Mouse (Mus musculus) embryo, embryonic 10.5 days (tissue): ENCODE data around the gene Pip5kl1.

Source experiments
- DNase-seq: peaks from one replicate; pipeline ENCODE4 v3.0.0-alpha.2; 2015; ENCODE audit warnings: low spot score

The Pip5kl1 gene

GRCm38 (mm10) chr2:32547964-32548739 lies 26.4 kb upstream of the Pip5kl1 start:
- no peak for DNase-seq

- no peak for DNase-seq
These were observed 25.4 kb upstream of the Pip5kl1 start for GRCm38 (mm10) chr2:32549171-32549570.

DNA sequence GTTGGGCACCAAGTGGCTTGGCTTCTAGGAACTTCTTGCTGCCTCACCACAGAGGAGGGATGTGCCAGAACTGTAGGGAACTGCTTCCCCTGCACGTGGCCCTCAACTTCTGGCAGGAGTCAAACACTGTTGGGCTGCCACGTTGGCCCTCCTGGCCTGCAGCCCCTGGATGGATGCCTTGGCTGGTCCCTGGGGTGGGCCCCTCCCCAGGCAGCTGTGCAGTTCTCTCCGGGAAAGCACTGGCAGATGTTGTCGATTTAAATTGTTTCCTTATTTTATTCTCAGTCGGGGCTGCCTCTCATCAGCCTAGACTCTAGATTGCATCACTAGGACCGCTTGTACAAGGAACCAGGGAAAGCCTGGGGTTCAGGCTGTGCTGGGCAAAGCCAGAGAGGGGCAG lies 24.8 kb upstream of the Pip5kl1 start:
- DNase-seq = no peak

- no peak for DNase-seq
These were observed 23.4 kb upstream of the Pip5kl1 start for GRCm38 (mm10) chr2:32551236-32551635.

GRCm38 (mm10) chr2:32553592-32554148 lies 20.9 kb upstream of the Pip5kl1 start:
- no peak for DNase-seq

DNA sequence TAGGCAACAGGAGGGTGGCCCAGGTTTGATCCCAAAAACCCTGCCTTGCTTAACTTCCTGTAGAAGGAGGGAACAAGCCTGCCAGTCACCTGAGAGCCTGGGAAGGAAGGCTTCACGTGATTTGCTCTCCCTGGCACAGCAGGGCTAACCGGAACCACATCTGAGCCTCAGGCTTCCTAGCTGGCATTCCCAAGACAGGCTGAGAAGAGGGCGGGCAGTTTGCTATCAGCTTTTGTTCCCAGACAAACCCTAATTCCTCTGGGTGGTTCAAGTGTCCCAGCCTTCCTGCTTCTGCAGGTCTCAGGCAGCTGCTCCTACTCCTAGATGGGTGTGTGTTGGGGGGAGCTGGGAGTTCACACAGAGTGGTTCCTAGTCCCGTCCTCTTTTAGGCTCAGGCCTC lies 19.1 kb upstream of the Pip5kl1 start:
- no peak for DNase-seq

- DNase-seq = no peak
These were observed 18.6 kb upstream of the Pip5kl1 start for GRCm38 (mm10) chr2:32556019-32556418.

DNA sequence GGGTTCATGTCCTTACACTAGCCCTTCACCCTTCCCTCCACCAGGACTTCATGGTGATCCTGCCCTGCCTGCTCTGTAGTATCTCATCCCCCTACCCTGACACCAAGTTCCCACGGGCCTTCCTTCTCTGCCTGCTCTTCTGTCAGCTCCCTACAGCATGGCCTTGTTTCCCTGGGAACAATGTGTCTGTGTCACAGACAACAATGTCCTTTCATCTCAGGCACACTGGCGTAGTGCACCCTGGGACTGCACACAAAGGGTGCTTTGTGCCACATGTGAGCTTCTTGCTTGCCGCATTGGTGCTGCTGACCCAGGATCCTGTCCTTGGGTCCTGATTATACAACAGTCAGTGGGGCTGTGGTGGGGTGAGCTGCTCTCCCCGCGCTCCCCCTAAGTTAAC lies 15.0 kb upstream of the Pip5kl1 start:
- DNase-seq = peak; percentile 81

GRCm38 (mm10) chr2:32566536-32567063 lies 8.0 kb upstream of the Pip5kl1 start:
- DNase-seq = peak; percentile 84

DNA sequence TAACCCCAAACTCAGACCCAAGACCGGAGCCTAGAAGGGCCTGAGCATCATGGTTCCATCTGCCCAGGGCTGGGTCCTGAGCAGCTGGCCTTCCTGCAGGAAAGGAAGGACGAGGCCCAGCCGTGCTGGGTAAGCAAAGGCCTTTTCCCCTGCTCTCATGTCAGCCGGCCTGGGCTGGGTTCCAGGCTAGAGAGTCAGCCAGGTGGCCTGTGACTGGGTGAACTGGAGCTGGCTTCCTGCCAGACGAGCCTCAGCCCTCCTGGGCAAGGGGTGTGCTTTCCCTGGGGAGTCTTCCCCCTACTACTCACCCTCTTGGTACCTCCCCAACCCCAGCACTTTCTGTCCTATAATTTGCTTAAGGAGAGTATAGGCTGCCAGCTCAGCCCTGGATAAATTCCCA lies 6.4 kb upstream of the Pip5kl1 start:
- no peak for DNase-seq

GRCm38 (mm10) chr2:32568941-32569340 lies 5.7 kb upstream of the Pip5kl1 start:
- no peak for DNase-seq

GRCm38 (mm10) chr2:32570698-32571494 lies 3.7 kb upstream of the Pip5kl1 start, which contains the start of gene Dpm2:
Dpm2 (plus strand) TSS chr2:32570858.
- DNase-seq = peak; percentile 96

- DNase-seq = no peak
These were observed 2.4 kb upstream of the Pip5kl1 start for GRCm38 (mm10) chr2:32572196-32572595.

- DNase-seq = peak; percentile 80
These were observed 446 bp downstream of the Pip5kl1 start for GRCm38 (mm10) chr2:32574901-32575585.

DNA sequence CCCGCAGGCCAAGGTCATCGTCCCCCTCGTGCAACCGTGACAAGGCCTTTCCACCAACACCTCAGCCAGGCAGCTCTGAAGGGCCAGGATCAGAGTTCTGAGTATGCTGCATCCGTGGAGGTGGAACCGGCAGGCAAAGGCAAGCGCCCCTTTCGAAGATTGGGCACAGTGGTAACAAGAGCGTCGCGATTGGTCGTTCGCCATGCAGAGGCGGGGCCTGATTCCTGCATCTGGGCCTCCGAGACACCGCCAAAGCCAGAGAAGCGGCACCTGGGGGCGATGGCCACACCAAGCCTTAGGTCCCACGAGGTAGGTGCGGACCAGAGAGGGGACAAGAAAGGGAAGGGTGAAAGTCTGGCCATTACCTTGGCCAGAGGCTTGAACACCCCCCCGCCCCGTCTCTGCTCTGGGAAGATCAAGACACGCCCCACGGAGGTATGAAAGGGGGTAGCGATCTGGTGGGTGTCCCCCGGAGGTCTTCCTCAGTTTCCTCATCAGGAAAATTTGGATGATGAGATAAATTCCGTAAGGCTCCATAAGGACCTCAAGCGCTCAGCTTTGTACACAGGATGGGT lies 1.1 kb downstream of the Pip5kl1 start, which contains the start of gene 9430097D07Rik:
TSS of gene 9430097D07Rik (minus strand) at position 99 of the 575 bp plus-strand sequence.
- DNase-seq = peak; percentile 85

- DNase-seq = no peak
These were observed 1.9 kb downstream of the Pip5kl1 start for GRCm38 (mm10) chr2:32576532-32576931.

DNA sequence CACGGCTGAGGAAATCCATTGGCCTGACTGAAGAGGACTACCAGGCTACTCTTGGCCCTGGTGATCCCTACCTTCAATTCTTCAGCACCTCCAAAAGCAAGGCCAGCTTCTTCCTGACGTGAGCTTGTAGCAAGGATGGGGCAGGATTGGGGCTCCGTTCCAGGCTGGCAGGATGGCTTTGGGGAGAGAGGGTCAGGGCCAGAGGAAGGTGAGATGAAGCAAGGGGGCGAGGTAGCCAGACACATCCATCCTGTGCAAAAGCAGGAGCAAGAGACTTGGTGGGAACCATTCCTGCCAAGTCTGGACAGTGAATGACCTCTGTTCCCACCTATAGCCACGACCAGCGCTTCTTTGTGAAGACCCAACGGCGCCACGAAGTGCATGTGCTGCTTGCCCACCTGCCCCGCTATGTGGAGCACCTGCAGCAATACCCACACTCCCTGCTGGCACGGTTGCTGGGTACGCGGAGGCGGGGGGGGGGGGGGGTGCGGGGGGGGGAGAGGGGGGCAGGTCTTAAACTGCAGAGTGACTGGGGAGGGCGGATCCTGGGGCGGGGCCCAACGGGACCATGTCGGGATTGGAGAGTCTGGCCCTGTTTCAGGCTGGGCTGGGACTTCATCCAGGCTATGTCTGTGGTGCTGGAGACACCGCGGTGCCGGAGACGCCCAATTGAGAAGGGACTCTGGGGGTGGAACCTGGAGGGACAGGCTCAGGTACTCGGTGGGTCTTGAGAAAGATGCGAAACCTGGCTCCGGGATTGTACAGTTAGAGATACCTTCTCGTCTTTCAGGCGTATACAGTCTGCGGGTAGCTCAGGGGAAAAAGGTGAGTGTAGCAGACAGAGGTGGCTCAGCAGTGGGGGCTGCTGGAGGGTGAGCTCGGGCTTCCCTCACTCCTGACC lies 3.8 kb downstream of the Pip5kl1 start:
- DNase-seq = no peak

DNA sequence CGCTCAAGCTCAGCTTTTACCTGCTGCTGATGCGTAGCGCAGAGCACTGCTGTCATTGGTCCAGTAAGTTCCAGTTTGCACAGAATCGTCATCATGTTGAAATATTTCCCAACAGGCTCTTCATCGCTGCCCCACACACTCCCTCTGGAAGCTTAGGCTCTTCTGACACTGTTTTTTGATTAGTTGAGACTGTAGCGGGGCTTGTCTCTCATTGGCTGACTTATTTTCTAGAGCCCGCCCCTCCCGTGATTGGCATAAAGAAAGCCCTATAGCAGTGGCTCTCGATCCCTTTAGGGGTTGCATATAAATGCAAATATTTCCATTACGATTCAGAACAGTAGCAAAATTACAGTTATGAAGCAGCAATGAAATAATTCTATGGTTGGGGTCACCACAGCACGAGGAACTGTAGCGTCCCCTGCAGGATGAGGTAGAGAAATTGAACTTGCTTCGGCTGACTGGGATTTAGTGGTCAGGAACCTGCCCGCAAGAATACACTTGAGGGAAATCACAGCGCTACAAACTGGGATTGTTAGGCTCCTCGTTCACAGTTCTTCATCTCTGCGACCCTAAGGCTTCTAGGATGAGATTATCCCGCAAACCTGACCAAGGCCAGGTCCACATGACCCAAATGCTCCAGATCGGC lies 7.0 kb downstream of the Pip5kl1 start:
- DNase-seq = peak; percentile 81

DNA sequence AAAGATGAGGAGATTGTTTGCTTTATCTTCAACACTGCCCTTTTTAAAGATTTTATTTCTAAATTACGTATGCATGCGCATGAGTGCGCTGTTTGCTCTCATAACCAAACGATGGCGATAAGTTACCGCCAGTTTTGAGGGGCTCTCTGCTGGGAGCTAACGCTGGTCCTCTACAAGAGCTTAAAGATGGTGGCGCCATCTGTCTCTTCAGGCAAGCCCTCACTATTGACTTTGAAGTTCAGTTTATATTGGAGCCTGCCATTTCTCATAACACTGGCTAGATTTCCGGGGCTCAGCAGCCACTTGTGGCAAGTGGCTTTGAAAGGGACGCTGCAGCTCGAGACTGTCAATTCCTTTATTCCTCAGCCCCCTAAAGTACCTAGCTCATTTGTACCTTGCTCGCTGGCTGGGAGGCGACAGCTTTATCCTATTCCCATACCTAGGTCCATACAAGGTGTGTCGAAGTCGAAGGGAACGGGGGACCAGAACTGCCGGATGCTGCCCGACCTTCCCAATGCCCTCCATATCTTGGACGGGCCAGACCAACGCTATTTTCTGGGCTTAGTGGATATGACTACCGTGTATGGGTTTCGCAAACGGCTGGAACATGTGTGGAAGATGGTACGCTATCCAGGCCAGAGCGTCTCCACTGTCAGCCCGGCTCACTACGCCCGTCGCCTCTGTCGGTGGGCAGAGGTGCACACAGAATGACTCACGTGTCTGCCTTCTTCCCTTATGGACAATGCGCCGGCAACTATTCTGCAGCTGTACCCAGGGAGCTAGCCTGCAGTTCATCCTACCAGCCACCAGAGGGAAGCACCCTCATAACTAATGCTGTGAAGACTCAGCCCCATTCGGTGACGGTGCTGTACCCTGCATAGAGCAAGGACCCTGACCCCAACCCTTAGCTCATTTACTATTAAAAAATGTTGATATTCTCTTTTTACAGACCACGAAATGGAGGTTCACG lies 8.5 kb downstream of the Pip5kl1 start:
- DNase-seq = peak; percentile 95
